Mouse (Mus musculus) urinary bladder, postnatal 25 days (tissue): Measurements from ENCODE around the gene Flvcr2.

Source experiments
- DNase-seq: peaks from one replicate; pipeline ENCODE4 v3.0.0; 2022; ENCODE audit warnings: low spot score

Gene Flvcr2

GRCm38 (mm10) chr12:85859511-85860189, 113.3 kb downstream of the Flvcr2 start:
- no peak for DNase-seq

- no peak for DNase-seq
These were observed 116.2 kb downstream of the Flvcr2 start for GRCm38 (mm10) chr12:85862514-85862913.
